Mouse (Mus musculus): Measurements from ENCODE around the gene Ipmk.

GRCm38 (mm10) chr10:71346106-71346505, 1.5 kb upstream of the Ipmk start:
- TF ChIP-seq CHD2 (IDR thresholded peaks at IDR 0.05; ENCODE audit: low read length): no peak
- no peak for TF ChIP-seq USF1 (IDR thresholded peaks at IDR 0.05; ENCODE audit: low read depth, low read length)
- TF ChIP-seq CTCF (conservative IDR thresholded peaks at IDR 0.05 in 1 of 2, IDR thresholded peaks at IDR 0.05 in 1 of 2; ENCODE audit: low read depth in 2 of 2, low read length in 2 of 2): no peak
- TF ChIP-seq USF2 (conservative IDR thresholded peaks at IDR 0.05; ENCODE audit: low read depth, low read length): no peak
- TF ChIP-seq POLR2A (IDR thresholded peaks at IDR 0.05; ENCODE audit: low read depth, low read length): no peak
- TF ChIP-seq GABPA (IDR thresholded peaks at IDR 0.05; ENCODE audit: insufficient replicate concordance, low read depth, low read length): no peak
- no peak for TF ChIP-seq UBTF (IDR thresholded peaks at IDR 0.05; ENCODE audit: low read depth, low read length)
- TF ChIP-seq MAFK (IDR thresholded peaks at IDR 0.05; ENCODE audit: insufficient replicate concordance, low read length): no peak
- TF ChIP-seq RAD21 (IDR thresholded peaks at IDR 0.05; ENCODE audit: low read depth, low read length): no peak
- no peak for TF ChIP-seq EP300 (IDR thresholded peaks at IDR 0.05; ENCODE audit: low read length)
- no peak for TF ChIP-seq BHLHE40 (IDR thresholded peaks at IDR 0.05; ENCODE audit: low read depth, low read length)
